Mouse (Mus musculus) layer of hippocampus, postnatal 36 days (tissue): ENCODE measurements around the gene Nhs. TPM values are rescaled to one million over a fixed set of nuclear protein-coding genes. Genes with fewer than 3 reads are reported as not detected.

Experiments
- DNase-seq, 2 experiments: peaks; one replicate each; pipeline ENCODE4 v3.0.0; 2022
- total RNA-seq, 2 experiments: library from RNA; stranded (reverse); gene quantifications; 2 replicates each; pipeline ENCODE4 v1.2.3; 2021

The Nhs gene
- total RNA-seq, 2 experiments from 2014 or later = 2.4 to 2.6 TPM

GRCm38 (mm10) chrX:161926683-161927053, 232.9 kb downstream of the Nhs start:
- DNase-seq = no peak

GRCm38 (mm10) chrX:161925973-161926682, 233.4 kb downstream of the Nhs start:
- DNase-seq = no peak

- DNase-seq = no peak
Observed at GRCm38 (mm10) chrX:161922655-161923054, 236.9 kb downstream of the Nhs start.

- DNase-seq = no peak
Observed at GRCm38 (mm10) chrX:161921581-161921980, 237.9 kb downstream of the Nhs start.

GRCm38 (mm10) chrX:161909963-161910362, 249.6 kb downstream of the Nhs start:
- no peak for DNase-seq

- DNase-seq = peak; percentile 6 to 10
Observed at GRCm38 (mm10) chrX:161908652-161909403, 250.7 kb downstream of the Nhs start.

GRCm38 (mm10) chrX:161907595-161908592, 251.6 kb downstream of the Nhs start:
- DNase-seq = no peak

GRCm38 (mm10) chrX:161894442-161894841, 265.1 kb downstream of the Nhs start:
- no peak for DNase-seq

GRCm38 (mm10) chrX:161883661-161884060, 275.9 kb downstream of the Nhs start:
- peak; percentile 20 to 31 for DNase-seq

- DNase-seq = no peak
Observed at GRCm38 (mm10) chrX:161877123-161877522, 282.4 kb downstream of the Nhs start.

GRCm38 (mm10) chrX:161873511-161873910, 286.0 kb downstream of the Nhs start:
- DNase-seq = no peak

- no peak for DNase-seq
Observed at GRCm38 (mm10) chrX:161871306-161871705, 288.2 kb downstream of the Nhs start.

GRCm38 (mm10) chrX:161855630-161856029, 303.9 kb downstream of the Nhs start:
- DNase-seq = no peak

GRCm38 (mm10) chrX:161853626-161854312, 305.8 kb downstream of the Nhs start:
- DNase-seq = no peak

- DNase-seq = peak in 1 of 2 experiments; percentile 7
Observed at GRCm38 (mm10) chrX:161826186-161826585, 333.3 kb downstream of the Nhs start.

GRCm38 (mm10) chrX:161790182-161790581, 369.3 kb downstream of the Nhs start:
- no peak for DNase-seq
